Mouse (Mus musculus) small intestine, adult 2 months (tissue): Measurements from ENCODE around the gene Hmg20b.

Experiments used
- CTCF ChIP-seq: fragments of 200-500 bp; IDR thresholded peaks from 2 replicates; pipeline ENCODE4 v1.5.1; 2012; ENCODE audit warnings: low read depth, mild to moderate bottlenecking, control low read depth, inconsistent platforms, low read length, moderate library complexity, mixed read lengths; ENCODE audit not compliant: insufficient replicate concordance, insufficient read length; ENCODE audit errors: extremely low read depth
- POLR2A ChIP-seq: fragments of 200-500 bp; IDR thresholded peaks from 2 replicates; pipeline ENCODE4 v1.6.1; 2012; ENCODE audit warnings: low read depth, mild to moderate bottlenecking, control low read depth, inconsistent platforms, low read length, moderate library complexity

GRCm38 (mm10) chr10:81336558-81336957 is 13.7 kb downstream of the Hmg20b start:
- TF ChIP-seq CTCF = no peak
- no peak for TF ChIP-seq POLR2A
